Mouse (Mus musculus) right cerebral cortex, adult 2 months (tissue): ENCODE measurements at regions not wholly inside any gene's neighbourhood (a gene's known extent, or its start where the extent isn't known, plus 50 kb on each side); places are given as distances from the start of the nearest gene placed in this dataset.

Source experiments
- DNase-seq, 2 experiments: peaks; one replicate each; pipeline ENCODE4 v3.0.0; 2021 to 2022; ENCODE audit warnings: low spot score in 2 of 2

GRCm38 (mm10) chr15:34775714-34776113, 418.0 kb upstream of the 9430069I07Rik start:
- DNase-seq, result no peak

- no peak for DNase-seq
Observed at GRCm38 (mm10) chr15:34751746-34752145, 394.1 kb upstream of the 9430069I07Rik start.

- DNase-seq, result no peak
Observed at GRCm38 (mm10) chr15:34751021-34751420, 393.3 kb upstream of the 9430069I07Rik start.

GRCm38 (mm10) chr15:34747111-34747510, 389.4 kb upstream of the 9430069I07Rik start:
- peak; percentile 33 to 44 for DNase-seq

DNA sequence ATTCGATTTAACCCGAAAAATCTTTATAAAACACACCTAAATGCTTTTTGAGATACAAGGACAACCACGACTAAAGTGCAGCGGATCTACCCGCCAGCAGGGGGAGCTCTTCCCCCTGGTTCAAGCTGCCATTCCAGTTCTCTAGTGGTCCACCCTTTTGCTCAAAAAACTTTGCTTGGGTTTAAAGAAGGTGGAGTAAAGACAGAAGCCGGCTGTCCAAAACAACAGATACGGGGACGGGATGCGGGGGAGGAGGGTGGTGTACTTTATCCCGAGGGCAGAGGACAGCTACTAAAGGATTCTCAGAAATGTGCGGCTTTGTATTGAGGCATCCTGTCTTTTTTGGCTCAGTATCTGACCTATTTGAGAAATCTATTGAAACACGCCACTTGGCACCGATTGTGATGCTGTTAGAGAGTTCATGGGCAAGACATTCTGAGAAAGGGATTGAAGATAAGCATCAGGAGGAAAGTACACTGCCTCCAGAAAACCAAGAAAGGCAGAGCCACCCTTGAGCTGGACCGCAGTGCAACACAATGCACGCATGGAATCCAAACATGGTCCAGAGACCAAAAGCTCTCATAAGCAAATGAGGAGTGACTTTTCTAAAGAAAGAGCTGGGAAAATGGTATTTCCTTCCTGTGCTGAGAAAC, 385.6 kb upstream of the 9430069I07Rik start:
- peak; percentile 65 to 69 for DNase-seq

- no peak for DNase-seq
Observed at GRCm38 (mm10) chr15:34741488-34741887, 383.8 kb upstream of the 9430069I07Rik start.
